Mouse (Mus musculus): Measurements from ENCODE around the gene Nqo1. TPM values are rescaled to one million over a fixed set of nuclear protein-coding genes. Genes with fewer than 3 reads are reported as not detected.

Nqo1 gene
- polyA plus RNA-seq, 1 experiment: 1.6 TPM

GRCm38 (mm10) chr8:107382898-107383297, 20.1 kb downstream of the Nqo1 start:
- no peaks in the 10 kb centered on the region for H3K27me3 ChIP-seq (ENCODE audit: control insufficient read depth, insufficient read depth, low read length)
- no peak overlapping the region for H3K27ac ChIP-seq (ENCODE audit: control insufficient read depth, insufficient read depth, low read depth, low read length)
- no peak overlapping the region for H3K4me3 ChIP-seq (ENCODE audit: control insufficient read depth, low read depth, low read length)
- no peaks in the 10 kb centered on the region for H3K4me1 ChIP-seq (ENCODE audit: control insufficient read depth, insufficient read depth, low read length)
- H3K36me3 ChIP-seq (ENCODE audit: control insufficient read depth, insufficient read depth, low read length): no peaks in the 10 kb centered on the region
- TF ChIP-seq POLR2A (IDR thresholded peaks at IDR 0.05; ENCODE audit: control insufficient read depth, low read depth, low read length) (no peak), CTCF (IDR thresholded peaks at IDR 0.05; ENCODE audit: control insufficient read depth, insufficient read depth, insufficient replicate concordance, low read depth, low read length) (no peak)

GRCm38 (mm10) chr8:107381666-107382065, 21.3 kb downstream of the Nqo1 start:
- TF ChIP-seq POLR2A (IDR thresholded peaks at IDR 0.05; ENCODE audit: control insufficient read depth, low read depth, low read length): no peak
- TF ChIP-seq CTCF (IDR thresholded peaks at IDR 0.05; ENCODE audit: control insufficient read depth, insufficient read depth, insufficient replicate concordance, low read depth, low read length): no peak
- Histone ChIP-seq H3K4me3 (ENCODE audit: control insufficient read depth, low read depth, low read length) (no peak overlapping the region), H3K27ac (ENCODE audit: control insufficient read depth, insufficient read depth, low read depth, low read length) (no peak overlapping the region), H3K27me3 (ENCODE audit: control insufficient read depth, insufficient read depth, low read length) (no peaks in the 10 kb centered on the region), H3K36me3 (ENCODE audit: control insufficient read depth, insufficient read depth, low read length) (no peaks in the 10 kb centered on the region), H3K4me1 (ENCODE audit: control insufficient read depth, insufficient read depth, low read length) (no peaks in the 10 kb centered on the region)

GRCm38 (mm10) chr8:107380734-107381133, 22.3 kb downstream of the Nqo1 start:
- no peak overlapping the region for H3K27ac ChIP-seq (ENCODE audit: control insufficient read depth, insufficient read depth, low read depth, low read length)
- H3K4me1 ChIP-seq (ENCODE audit: control insufficient read depth, insufficient read depth, low read length): no peaks in the 10 kb centered on the region
- H3K4me3 ChIP-seq (ENCODE audit: control insufficient read depth, low read depth, low read length): no peak overlapping the region
- no peaks in the 10 kb centered on the region for H3K36me3 ChIP-seq (ENCODE audit: control insufficient read depth, insufficient read depth, low read length)
- no peaks in the 10 kb centered on the region for H3K27me3 ChIP-seq (ENCODE audit: control insufficient read depth, insufficient read depth, low read length)
- TF ChIP-seq POLR2A (IDR thresholded peaks at IDR 0.05; ENCODE audit: control insufficient read depth, low read depth, low read length): no peak

GRCm38 (mm10) chr8:107377346-107377745, 25.7 kb downstream of the Nqo1 start:
- Histone ChIP-seq H3K27me3 (ENCODE audit: control insufficient read depth, insufficient read depth, low read length) (no peaks in the 10 kb centered on the region), H3K36me3 (ENCODE audit: control insufficient read depth, insufficient read depth, low read length) (peaks cover 1% of the 10 kb centered on the region; the same call in 1 of the 2 replicates), H3K4me1 (ENCODE audit: control insufficient read depth, insufficient read depth, low read length) (no peaks in the 10 kb centered on the region), H3K4me3 (ENCODE audit: control insufficient read depth, low read depth, low read length) (no peak overlapping the region), H3K27ac (ENCODE audit: control insufficient read depth, insufficient read depth, low read depth, low read length) (no peak overlapping the region)
- TF ChIP-seq CTCF (IDR thresholded peaks at IDR 0.05; ENCODE audit: control insufficient read depth, insufficient read depth, insufficient replicate concordance, low read depth, low read length) (no peak), POLR2A (IDR thresholded peaks at IDR 0.05; ENCODE audit: control insufficient read depth, low read depth, low read length) (no peak)

- Histone ChIP-seq H3K36me3 (ENCODE audit: control insufficient read depth, insufficient read depth, low read length) (peaks cover 6% of the 10 kb centered on the region), H3K27me3 (ENCODE audit: control insufficient read depth, insufficient read depth, low read length) (no peaks in the 10 kb centered on the region), H3K4me3 (ENCODE audit: control insufficient read depth, low read depth, low read length) (no peak overlapping the region), H3K4me1 (ENCODE audit: control insufficient read depth, insufficient read depth, low read length) (no peaks in the 10 kb centered on the region), H3K27ac (ENCODE audit: control insufficient read depth, insufficient read depth, low read depth, low read length) (no peak overlapping the region)
- TF ChIP-seq CTCF (IDR thresholded peaks at IDR 0.05; ENCODE audit: control insufficient read depth, insufficient read depth, insufficient replicate concordance, low read depth, low read length): no peak
- no peak for TF ChIP-seq POLR2A (IDR thresholded peaks at IDR 0.05; ENCODE audit: control insufficient read depth, low read depth, low read length)
These were observed 32.7 kb downstream of the Nqo1 start for GRCm38 (mm10) chr8:107370311-107370710.

Other genes starting within 250 kb of the Nqo1 start
- 14.8 and 21.4 TPM in 2 replicates for gene Nfat5, start 109.7 kb downstream of the Nqo1 start, polyA plus RNA-seq (2012; rRNA removed)
- 15.3 and 15.9 TPM in 2 replicates for gene Nob1, start 21.8 kb upstream of the Nqo1 start, polyA plus RNA-seq (2012; rRNA removed)
- 109 and 129 TPM in 2 replicates for gene Wwp2, start 33.2 kb upstream of the Nqo1 start, polyA plus RNA-seq (2012; rRNA removed)
- 60.7 and 70.6 TPM in 2 replicates for gene Psmd7, start 185.3 kb upstream of the Nqo1 start, polyA plus RNA-seq (2012; rRNA removed)